Mouse (Mus musculus): Measurements from ENCODE around the gene Atcay.
"Not testable (repeated sequence)": the region's sequence is repeated elsewhere in the genome, so short reads cannot be mapped to it uniquely, and the experiment has no call there.

The Atcay gene

DNA sequence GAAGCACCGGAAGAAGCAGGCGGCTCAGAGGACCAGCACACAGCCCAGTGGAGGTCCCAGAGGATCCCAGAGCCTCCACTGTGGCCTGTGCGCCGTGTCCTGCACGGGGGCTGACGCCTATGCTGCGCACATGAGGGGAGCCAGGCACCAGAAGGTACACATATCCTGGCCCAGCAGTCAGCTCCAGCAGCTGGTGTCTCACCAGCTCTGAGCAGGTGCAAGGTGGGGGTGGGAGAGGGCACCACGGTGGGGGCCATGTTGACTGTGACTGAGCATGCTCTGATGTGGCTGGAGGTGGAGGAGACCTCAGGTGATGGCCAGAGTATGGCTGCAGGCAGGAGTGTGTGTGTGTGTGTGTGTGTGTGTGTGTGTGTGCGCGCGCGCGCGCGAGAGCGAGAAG is 11.4 kb upstream of the Atcay start:
- no peak for ATAC-seq (ENCODE audit: low TSS enrichment)

GRCm38 (mm10) chr10:81240876-81241275 is 10.2 kb upstream of the Atcay start:
- ATAC-seq (ENCODE audit: low TSS enrichment), result no peak

DNA sequence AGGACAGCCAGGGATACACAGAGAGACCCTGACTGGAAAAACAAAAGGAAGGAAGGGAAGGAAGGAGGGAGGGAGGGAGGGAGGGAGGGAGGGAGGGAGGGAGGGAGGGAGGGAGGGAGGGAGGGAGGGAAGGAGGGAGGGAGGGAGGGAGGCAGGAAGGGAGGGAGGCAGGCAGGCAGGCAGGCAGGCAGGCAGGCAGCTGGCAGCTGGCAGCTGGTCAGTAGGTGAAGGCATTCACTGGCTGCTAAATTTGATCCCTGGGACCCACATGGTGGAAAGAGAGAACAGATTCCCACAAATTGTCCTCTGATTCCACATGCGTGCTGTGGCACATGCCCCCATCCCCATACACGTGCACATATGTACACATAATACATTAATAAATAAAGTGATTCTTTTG is 8.0 kb upstream of the Atcay start:
- ATAC-seq (ENCODE audit: low TSS enrichment), result no peak

- ATAC-seq (ENCODE audit: low TSS enrichment), result no peak
Observed at GRCm38 (mm10) chr10:81236471-81237268, 6.0 kb upstream of the Atcay start.

- ATAC-seq (ENCODE audit: low TSS enrichment), result no peak
Observed at GRCm38 (mm10) chr10:81234206-81234605, 3.6 kb upstream of the Atcay start.

DNA sequence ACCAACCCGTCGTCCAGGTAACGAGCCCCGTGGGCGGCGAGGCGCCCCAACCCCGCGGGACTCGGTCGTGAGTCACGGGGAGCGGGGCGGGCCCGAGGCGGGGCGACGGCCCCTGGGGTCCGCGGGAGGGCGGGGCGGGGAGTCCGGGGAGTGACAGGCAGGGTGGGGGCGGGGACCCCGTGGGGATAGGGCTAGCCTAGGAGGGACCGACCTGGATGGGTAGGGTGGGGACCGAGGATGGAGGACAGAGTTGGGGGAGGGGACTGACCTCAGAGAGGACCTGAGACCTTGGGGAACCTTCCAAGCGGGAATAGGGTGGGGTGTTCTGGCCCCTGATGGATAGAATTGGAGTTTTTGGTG is 2.6 kb upstream of the Atcay start:
- no peak for ATAC-seq (ENCODE audit: low TSS enrichment)

DNA sequence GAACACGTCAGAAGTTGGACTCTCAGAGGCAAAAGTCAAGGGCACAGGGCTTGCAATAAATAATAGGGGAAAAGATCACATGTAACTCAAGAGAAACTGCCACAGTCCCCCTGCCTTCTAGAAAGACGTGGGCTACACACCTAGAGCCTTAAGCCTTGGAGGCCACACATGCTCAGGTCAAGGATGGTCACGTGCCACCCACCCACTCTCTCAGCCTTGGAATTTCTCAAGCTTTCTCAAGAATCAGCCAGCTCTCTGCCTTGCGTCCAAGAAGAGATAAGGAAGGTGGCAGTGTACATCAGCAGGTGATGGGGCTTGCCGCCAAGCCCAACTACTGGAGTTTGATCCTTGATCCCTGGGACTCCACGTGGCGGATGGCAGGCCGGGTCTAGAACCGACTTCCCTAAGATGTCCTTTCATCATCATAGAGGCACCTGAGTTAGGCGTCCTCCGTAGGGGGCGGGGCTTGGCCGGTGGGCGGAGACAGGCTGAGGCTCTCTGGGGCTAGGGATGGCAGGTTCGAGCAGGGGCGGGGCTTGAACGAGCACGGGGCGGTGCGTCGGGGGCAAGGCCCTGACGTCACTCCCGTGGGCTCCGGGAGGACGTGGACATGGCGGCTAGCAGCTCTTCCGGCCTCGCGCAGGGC is 2.1 kb upstream of the Atcay start, which contains the start of gene Zfr2:
Gene Zfr2, plus strand, starts transcription at position 576 of the 646 bp plus-strand sequence.
- ATAC-seq (ENCODE audit: low TSS enrichment), result peak; percentile 63

- no peak for ATAC-seq (ENCODE audit: low TSS enrichment)
Observed at GRCm38 (mm10) chr10:81231436-81231835, 803 bp upstream of the Atcay start.

DNA sequence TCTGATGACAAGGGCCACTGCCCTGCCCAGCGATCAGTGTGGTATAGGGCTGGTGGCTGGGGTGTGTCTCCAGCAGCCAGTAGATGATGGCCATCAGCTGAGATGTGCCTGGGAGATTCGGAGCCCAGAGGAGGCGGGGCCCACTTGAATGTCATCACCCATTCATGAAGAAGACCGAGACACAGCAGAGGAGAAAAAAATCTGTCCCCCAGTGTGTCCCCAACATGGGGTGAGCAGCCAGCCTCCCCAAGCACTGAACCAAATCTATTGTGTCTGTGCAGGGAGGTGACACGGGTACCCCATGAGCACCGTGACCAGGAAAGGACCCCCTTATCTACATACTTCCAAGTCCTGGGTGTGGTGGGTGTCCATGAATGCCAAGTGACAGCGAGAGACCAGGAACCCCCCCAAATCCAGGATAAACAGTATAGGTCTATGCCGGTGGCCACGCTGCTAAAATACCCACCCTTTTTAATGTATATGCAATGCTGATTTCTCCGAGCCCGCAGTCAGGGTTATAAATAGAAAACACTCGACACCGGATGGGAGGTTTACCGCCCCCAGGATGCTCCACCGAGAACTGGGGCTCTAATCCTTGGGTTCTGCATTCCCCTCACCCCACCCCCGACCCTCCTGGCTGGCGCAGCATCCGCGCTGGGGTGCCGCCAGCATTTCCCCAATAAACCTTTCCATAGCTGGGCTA is 747 bp downstream of the Atcay start:
- peak; percentile 42 for ATAC-seq (ENCODE audit: low TSS enrichment)

GRCm38 (mm10) chr10:81223731-81224130 is 6.9 kb downstream of the Atcay start:
- ATAC-seq (ENCODE audit: low TSS enrichment), result not testable (repeated sequence)

DNA sequence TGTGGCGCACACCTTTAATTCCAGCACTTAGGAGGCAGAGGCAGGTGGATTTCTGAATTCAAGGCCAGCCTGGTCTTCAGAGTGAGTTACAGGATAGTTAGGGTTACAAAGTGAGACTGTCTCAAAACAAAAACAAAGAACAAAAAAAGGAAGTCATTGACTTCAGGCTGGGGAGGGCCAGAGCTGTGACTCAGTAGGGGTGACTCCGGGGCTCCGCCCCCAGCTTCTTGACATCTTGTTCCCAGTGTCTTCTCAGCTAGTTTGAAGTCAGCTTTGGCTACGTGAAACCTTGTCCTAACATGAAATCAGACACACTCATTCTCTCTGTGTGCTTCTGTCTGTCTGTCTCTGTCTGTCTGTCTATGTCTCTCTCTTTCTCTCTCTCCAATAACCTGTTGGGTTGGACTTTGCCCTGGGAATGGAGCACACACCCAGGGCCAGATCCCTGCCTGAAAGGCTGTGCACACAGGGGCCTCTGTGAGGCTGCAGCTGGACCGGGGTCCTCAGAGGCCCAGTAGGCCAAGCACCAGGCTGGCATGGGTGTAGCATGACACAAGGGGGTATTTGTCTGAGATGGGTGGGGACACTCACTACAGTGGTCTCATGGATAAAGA is 9.1 kb downstream of the Atcay start:
- ATAC-seq (ENCODE audit: low TSS enrichment), result no peak

GRCm38 (mm10) chr10:81217964-81218363 is 12.7 kb downstream of the Atcay start:
- ATAC-seq (ENCODE audit: low TSS enrichment), result peak; percentile 52; the same call in 1 of the 2 replicates

DNA sequence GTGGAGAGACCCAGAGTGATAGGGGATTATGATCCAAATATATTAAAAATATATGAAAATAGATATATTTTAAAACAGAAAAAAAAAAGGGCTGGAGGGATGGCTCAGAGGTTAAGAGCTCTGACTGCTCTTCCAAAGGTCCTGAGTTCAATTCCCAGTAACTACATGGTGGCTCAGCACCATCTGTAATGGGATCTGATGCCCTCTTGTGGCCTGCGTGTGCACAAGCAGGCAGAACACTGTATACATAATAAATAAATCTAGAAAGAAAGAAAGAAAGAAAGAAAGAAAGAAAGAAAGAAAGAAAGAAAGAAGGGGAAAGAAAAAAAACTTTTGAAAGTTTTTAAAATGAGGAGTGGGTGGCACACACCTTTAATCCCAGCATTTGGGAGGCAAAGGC is 13.4 kb downstream of the Atcay start:
- not testable (repeated sequence) for ATAC-seq (ENCODE audit: low TSS enrichment)

- no peak for ATAC-seq (ENCODE audit: low TSS enrichment)
Observed at GRCm38 (mm10) chr10:81216810-81217209, 13.8 kb downstream of the Atcay start.

GRCm38 (mm10) chr10:81216260-81216659 is 14.4 kb downstream of the Atcay start:
- no peak for ATAC-seq (ENCODE audit: low TSS enrichment)

- ATAC-seq (ENCODE audit: low TSS enrichment), result no peak
Observed at GRCm38 (mm10) chr10:81210154-81210553, 20.5 kb downstream of the Atcay start.

DNA sequence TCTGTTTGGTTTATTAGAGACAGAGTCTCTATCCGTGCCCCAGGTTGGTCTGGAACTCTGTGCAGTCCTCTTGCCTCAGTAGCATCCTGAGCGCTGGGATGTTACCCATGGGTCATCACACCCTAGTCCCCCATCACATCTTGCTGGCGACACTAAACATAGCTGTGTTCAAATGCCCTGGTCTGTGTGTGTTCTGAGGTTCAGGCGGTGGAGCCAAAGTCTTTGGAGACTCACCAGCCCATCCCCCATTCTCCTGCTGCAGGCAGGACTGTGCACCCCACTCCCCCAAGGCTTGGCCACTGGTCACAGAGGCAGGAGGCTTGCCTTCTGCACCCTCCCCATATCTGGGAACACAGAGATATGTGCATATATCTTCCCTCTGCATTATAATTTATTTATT is 26.5 kb downstream of the Atcay start:
- ATAC-seq (ENCODE audit: low TSS enrichment), result peak; percentile 35

DNA sequence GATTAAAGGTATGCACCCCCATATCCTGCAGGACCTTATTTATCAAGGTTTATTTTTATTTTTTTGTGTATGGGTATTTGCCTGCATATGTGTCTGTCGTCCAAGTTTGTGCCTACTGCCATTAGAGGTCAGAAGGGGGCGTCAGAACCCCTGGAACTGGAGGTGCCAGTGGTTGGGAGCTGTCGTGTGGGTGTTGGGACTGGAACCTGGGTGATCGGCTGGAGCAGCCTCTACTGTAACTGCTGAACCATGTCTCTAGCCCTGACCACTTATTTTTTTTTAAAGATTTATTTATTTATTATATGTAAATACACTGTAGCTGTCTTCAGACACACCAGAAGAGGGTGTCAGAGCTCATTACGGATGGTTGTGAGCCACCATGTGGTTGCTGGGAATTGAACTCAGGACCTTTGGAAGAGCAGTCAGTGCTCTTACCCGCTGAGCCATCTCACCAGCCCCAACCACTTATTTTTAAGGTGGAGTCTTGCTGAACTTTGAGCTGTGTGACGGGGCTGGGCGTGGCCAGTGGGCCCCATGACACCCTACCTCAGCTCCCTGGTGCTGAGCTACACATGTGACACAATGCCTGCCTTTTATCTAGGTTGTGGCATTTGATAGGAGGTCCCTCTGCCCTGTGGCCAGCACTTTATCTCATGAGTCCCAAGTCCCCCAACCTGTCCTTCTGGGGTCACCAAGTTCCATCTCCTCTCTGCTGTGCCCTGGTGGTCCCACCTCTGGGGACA is 27.5 kb downstream of the Atcay start:
- no peak for ATAC-seq (ENCODE audit: low TSS enrichment)

- no peak for ATAC-seq (ENCODE audit: low TSS enrichment)
Observed at GRCm38 (mm10) chr10:81201807-81202758, 28.6 kb downstream of the Atcay start, which contains the start of gene Nmrk2. Gene Nmrk2, minus strand, starts transcription at chr10:81202051.

DNA sequence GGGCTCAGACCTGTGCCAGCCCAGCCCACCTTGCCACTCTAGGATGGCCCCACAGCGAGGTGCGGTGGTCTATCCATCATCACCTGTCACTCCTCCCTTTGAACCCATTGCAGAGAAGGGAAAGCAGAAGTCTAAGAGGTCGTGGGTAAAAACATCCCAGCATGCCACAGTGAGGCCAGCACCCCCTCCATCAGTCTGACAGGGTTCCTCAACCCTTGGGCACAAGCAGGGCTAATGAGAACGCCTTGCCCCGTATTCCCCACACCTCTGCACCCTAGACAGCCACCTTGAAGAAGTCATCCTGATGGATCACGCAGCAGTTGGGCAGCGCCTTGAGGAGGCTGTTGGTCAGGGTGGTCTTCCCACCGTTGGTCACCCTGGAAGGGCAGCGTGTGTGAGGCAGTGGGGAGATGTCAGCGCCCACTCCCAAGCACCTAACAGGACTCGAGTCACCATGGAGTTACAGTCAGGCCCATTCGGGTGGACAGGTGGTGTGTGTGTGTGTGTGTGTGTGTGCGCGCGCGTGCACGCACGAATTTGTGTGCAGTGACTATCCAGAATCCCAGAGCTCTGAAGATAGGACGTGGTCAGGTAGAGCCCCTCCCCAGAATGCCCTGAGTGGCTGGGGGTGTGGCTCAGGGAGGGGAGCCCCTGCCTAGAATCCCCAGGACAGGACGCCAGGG is 29.9 kb downstream of the Atcay start:
- ATAC-seq (ENCODE audit: low TSS enrichment), result no peak

Measured in frontal cortex, adult (tissue).